Mouse (Mus musculus): ENCODE measurements around the gene R3hdm2. TPM values are rescaled to one million over a fixed set of nuclear protein-coding genes. Genes with fewer than 3 reads are reported as not detected.

Gene R3hdm2
- polyA plus RNA-seq, 1 experiment from 2014 or later, result 34.9 TPM

- Histone ChIP-seq H3K36me3 (peaks cover 18% of the 10 kb centered on the region), H3K4me2 (no peak overlapping the region), H3K4me3 (no peak overlapping the region), H3K27ac (no peak overlapping the region), H3K9ac (no peak overlapping the region), H3K27me3 (no peaks in the 10 kb centered on the region), H3K9me3 (no peaks in the 10 kb centered on the region), H3K4me1 (no peaks in the 10 kb centered on the region)
- 91% methylated on average over 3 of the region's 3 CpGs for WGBS
- no peak for ATAC-seq (ENCODE audit: insufficient number of reproducible peaks, low FRiP score, low TSS enrichment, low read depth)
These were observed 24.6 kb downstream of the R3hdm2 start for GRCm38 (mm10) chr10:127404701-127405100.

GRCm38 (mm10) chr10:127407391-127407790 is 27.3 kb downstream of the R3hdm2 start:
- H3K9me3 ChIP-seq, result no peaks in the 10 kb centered on the region
- peaks cover 3% of the 10 kb centered on the region; the same call in 1 of the 2 replicates for H3K4me1 ChIP-seq
- no peak overlapping the region for H3K4me2 ChIP-seq
- WGBS, result 49% methylated on average over 4 of the region's 4 CpGs
- no peaks in the 10 kb centered on the region for H3K27me3 ChIP-seq
- H3K27ac ChIP-seq, result no peak overlapping the region
- no peak overlapping the region for H3K4me3 ChIP-seq
- no peak overlapping the region for H3K9ac ChIP-seq
- no peak for ATAC-seq (ENCODE audit: insufficient number of reproducible peaks, low FRiP score, low TSS enrichment, low read depth)
- no peaks in the 10 kb centered on the region; the same call in 1 of the 2 replicates for H3K36me3 ChIP-seq

DNA sequence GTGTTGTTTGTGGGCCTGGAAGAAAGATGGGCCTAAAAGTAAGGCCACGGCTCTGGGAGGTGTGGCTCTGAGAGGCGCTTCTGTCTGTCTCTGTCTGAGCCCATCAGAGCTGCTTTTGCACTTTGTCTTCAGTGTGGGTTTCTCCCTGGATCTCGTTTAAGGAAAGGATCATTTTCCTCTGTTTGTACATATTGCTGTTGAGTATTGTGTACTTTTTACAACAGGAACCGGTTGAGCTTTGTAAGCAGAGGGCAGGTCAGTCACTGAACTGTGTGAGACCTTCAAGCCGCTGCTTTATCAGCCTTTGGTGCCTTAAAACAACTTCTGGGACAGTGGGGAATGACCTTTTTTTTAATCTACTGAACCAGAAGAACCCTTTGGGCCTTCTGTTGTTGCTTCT is 32.0 kb downstream of the R3hdm2 start:
- Histone ChIP-seq H3K27me3 (no peaks in the 10 kb centered on the region), H3K36me3 (peaks cover 3% of the 10 kb centered on the region; the same call in 1 of the 2 replicates), H3K9ac (no peak overlapping the region), H3K27ac (no peak overlapping the region), H3K4me1 (peaks cover 3% of the 10 kb centered on the region; the same call in 1 of the 2 replicates), H3K9me3 (no peaks in the 10 kb centered on the region), H3K4me3 (no peak overlapping the region), H3K4me2 (no peak overlapping the region)
- ATAC-seq (ENCODE audit: insufficient number of reproducible peaks, low FRiP score, low TSS enrichment, low read depth), result no peak
- WGBS, result 68% methylated on average over 5 of the region's 5 CpGs

DNA sequence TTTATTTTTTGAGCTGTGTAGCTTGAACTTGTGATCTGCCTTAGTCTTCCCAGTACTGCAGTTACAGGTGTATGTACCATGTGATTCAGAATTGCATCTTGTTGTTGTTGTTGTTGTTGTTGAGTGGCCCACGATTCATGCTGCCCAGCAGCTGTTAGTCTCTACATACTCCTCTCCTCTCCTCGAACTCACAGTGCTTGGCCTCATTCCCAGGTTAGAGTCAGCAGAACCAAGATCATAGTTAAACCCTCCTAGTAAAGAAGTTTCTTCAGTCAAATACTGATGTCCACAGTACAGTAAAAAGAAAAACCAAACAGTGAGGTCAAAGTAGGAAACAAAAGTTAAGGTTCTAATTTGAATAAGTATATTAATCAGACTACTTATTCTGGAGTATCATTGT is 32.6 kb downstream of the R3hdm2 start:
- no peaks in the 10 kb centered on the region for H3K9me3 ChIP-seq
- H3K4me2 ChIP-seq, result no peak overlapping the region
- H3K27ac ChIP-seq, result no peak overlapping the region
- H3K4me3 ChIP-seq, result no peak overlapping the region
- no peaks in the 10 kb centered on the region for H3K27me3 ChIP-seq
- H3K9ac ChIP-seq, result no peak overlapping the region
- no peak for ATAC-seq (ENCODE audit: insufficient number of reproducible peaks, low FRiP score, low TSS enrichment, low read depth)
- H3K36me3 ChIP-seq, result peaks cover 3% of the 10 kb centered on the region; the same call in 1 of the 2 replicates
- H3K4me1 ChIP-seq, result peaks cover 3% of the 10 kb centered on the region; the same call in 1 of the 2 replicates
- 63% methylated on average over 2 of the region's 2 CpGs for WGBS

DNA sequence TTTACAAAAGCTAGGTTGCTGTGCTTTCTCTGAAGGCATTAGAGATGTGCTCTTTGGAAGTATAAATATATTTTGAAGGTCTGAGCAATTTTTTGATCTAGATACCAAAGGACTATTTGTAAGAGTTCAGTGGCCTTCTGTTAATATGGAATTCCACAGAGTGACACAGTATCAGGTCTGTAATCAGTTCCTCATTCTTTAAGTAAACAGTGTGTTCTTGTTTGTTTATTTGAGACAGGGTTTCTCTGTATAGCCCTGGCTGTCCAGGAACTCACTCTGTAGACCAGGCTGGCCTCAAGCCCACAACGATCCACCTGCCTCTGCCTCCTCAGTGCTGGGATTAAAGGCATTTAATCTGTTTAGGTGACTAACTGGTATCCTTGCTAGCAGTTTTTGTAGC is 33.5 kb downstream of the R3hdm2 start:
- Histone ChIP-seq H3K9ac (no peak overlapping the region), H3K36me3 (peaks cover 3% of the 10 kb centered on the region; the same call in 1 of the 2 replicates), H3K4me2 (no peak overlapping the region), H3K4me1 (peaks cover 3% of the 10 kb centered on the region; the same call in 1 of the 2 replicates), H3K9me3 (no peaks in the 10 kb centered on the region), H3K27ac (no peak overlapping the region), H3K27me3 (no peaks in the 10 kb centered on the region), H3K4me3 (no peak overlapping the region)
- 81% methylated on average over 1 of the region's 1 CpGs for WGBS
- ATAC-seq (ENCODE audit: insufficient number of reproducible peaks, low FRiP score, low TSS enrichment, low read depth), result no peak

- Histone ChIP-seq H3K4me2 (no peak overlapping the region), H3K27ac (no peak overlapping the region), H3K9ac (no peak overlapping the region), H3K36me3 (peaks cover 3% of the 10 kb centered on the region; the same call in 1 of the 2 replicates), H3K9me3 (no peaks in the 10 kb centered on the region), H3K4me3 (no peak overlapping the region), H3K4me1 (peaks cover 9% of the 10 kb centered on the region; the same call in 1 of the 2 replicates), H3K27me3 (no peaks in the 10 kb centered on the region)
- ATAC-seq (ENCODE audit: insufficient number of reproducible peaks, low FRiP score, low TSS enrichment, low read depth), result no peak
- WGBS, result 82% methylated on average over 3 of the region's 3 CpGs
These were observed 34.0 kb downstream of the R3hdm2 start for GRCm38 (mm10) chr10:127414141-127414540.

GRCm38 (mm10) chr10:127420131-127420530 is 40.0 kb downstream of the R3hdm2 start:
- no peak overlapping the region for H3K4me2 ChIP-seq
- WGBS, result 11% methylated on average over 6 of the region's 6 CpGs

DNA sequence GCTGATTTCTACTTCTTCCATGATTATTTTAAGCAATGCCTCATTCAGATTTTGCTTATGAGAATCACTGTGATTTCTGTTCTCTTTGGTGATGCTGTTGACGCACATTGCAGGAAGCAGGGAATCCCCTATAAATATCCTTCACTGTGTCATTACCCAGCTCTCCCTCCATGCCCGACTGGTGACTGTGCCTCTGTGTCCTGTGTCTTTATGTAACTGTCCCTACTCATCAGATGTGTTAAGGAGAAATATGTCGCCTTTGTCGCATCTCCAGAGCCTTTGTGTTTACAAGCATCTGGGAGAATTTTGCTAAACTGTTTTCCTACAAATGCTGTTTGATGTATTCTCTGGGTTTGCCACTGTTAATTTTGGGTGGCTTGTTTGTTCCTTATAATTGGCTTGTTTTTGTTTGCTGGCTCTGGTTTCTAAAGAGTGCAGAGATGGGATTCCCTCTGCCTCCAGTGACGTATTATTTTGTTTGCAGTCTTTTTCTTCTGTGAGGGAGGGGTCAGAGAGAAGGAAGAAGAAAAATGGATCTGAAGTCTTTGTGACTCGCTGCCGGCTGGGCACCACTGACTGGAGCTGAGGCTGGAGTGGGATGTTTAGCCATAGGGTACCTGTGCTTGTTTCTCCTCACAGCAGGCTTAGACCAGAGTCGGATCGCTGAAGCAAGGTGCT is 40.7 kb downstream of the R3hdm2 start:
- WGBS, result 13% methylated on average over 9 of the region's 9 CpGs
- no peak overlapping the region for H3K4me3 ChIP-seq
- no peaks in the 10 kb centered on the region for H3K9me3 ChIP-seq
- ATAC-seq (ENCODE audit: insufficient number of reproducible peaks, low FRiP score, low TSS enrichment, low read depth), result no peak
- no peak overlapping the region for H3K4me2 ChIP-seq
- H3K9ac ChIP-seq, result no peak overlapping the region
- no peaks in the 10 kb centered on the region for H3K36me3 ChIP-seq
- peaks cover 27% of the 10 kb centered on the region for H3K4me1 ChIP-seq
- no peak overlapping the region for H3K27ac ChIP-seq
- no peaks in the 10 kb centered on the region for H3K27me3 ChIP-seq

More at GRCm38 (mm10) chr10:127420131-127420530, 40.0 kb downstream of the R3hdm2 start:
- H3K4me1 ChIP-seq, result peaks cover 24% of the 10 kb centered on the region
- no peak overlapping the region for H3K27ac ChIP-seq
- H3K36me3 ChIP-seq, result no peaks in the 10 kb centered on the region
- ATAC-seq (ENCODE audit: insufficient number of reproducible peaks, low FRiP score, low TSS enrichment, low read depth), result no peak
- H3K9me3 ChIP-seq, result no peaks in the 10 kb centered on the region
- H3K4me3 ChIP-seq, result no peak overlapping the region
- no peak overlapping the region for H3K9ac ChIP-seq
- H3K27me3 ChIP-seq, result no peaks in the 10 kb centered on the region

- H3K27me3 ChIP-seq, result no peaks in the 10 kb centered on the region
- H3K4me1 ChIP-seq, result peaks cover 33% of the 10 kb centered on the region
- ATAC-seq (ENCODE audit: insufficient number of reproducible peaks, low FRiP score, low TSS enrichment, low read depth), result no peak
- no peak overlapping the region for H3K9ac ChIP-seq
- 14% methylated on average over 6 of the region's 6 CpGs for WGBS
- H3K9me3 ChIP-seq, result no peaks in the 10 kb centered on the region
- no peaks in the 10 kb centered on the region for H3K36me3 ChIP-seq
- no peak overlapping the region for H3K27ac ChIP-seq
- H3K4me2 ChIP-seq, result peak overlapping the region; percentile 27; the same call in 1 of the 2 replicates
- H3K4me3 ChIP-seq, result no peak overlapping the region
These were observed 41.9 kb downstream of the R3hdm2 start for GRCm38 (mm10) chr10:127422047-127422446.

DNA sequence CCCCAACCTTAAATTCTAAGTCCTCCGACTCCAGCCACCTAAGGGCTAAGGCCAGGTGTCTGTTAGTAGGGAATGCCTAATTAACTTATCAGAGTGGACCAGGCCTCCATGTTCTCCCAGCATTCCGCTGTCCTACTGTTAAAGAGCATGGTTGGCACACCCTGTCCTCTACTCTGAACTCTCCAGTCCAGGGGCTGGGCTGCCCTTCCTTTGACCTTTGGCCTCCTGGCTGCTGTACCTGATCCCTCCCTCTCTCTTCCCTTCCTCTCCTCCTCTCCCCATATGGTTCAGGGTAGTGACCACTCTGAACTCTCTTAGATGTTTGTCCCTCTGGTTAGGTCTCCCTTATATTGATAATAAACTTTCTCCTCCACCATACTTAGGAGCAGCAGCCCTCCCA is 45.7 kb downstream of the R3hdm2 start:
- Histone ChIP-seq H3K4me2 (no peak overlapping the region), H3K9me3 (no peaks in the 10 kb centered on the region), H3K4me1 (peaks cover 23% of the 10 kb centered on the region), H3K9ac (no peak overlapping the region), H3K27ac (no peak overlapping the region), H3K36me3 (no peaks in the 10 kb centered on the region), H3K4me3 (no peak overlapping the region), H3K27me3 (no peaks in the 10 kb centered on the region)
- no peak for ATAC-seq (ENCODE audit: insufficient number of reproducible peaks, low FRiP score, low TSS enrichment, low read depth)
- WGBS, result 78% methylated on average over 2 of the region's 2 CpGs

GRCm38 (mm10) chr10:127426670-127427069 is 46.5 kb downstream of the R3hdm2 start:
- no peaks in the 10 kb centered on the region; the same call in 1 of the 2 replicates for H3K36me3 ChIP-seq
- no peak overlapping the region for H3K9ac ChIP-seq
- no peak overlapping the region for H3K4me3 ChIP-seq
- 19% methylated on average over 2 of the region's 2 CpGs for WGBS
- no peak overlapping the region for H3K4me2 ChIP-seq
- H3K27me3 ChIP-seq, result no peaks in the 10 kb centered on the region
- ATAC-seq (ENCODE audit: insufficient number of reproducible peaks, low FRiP score, low TSS enrichment, low read depth), result no peak
- H3K27ac ChIP-seq, result peak overlapping the region; percentile 51
- no peaks in the 10 kb centered on the region for H3K9me3 ChIP-seq
- H3K4me1 ChIP-seq, result peaks cover 16% of the 10 kb centered on the region

DNA sequence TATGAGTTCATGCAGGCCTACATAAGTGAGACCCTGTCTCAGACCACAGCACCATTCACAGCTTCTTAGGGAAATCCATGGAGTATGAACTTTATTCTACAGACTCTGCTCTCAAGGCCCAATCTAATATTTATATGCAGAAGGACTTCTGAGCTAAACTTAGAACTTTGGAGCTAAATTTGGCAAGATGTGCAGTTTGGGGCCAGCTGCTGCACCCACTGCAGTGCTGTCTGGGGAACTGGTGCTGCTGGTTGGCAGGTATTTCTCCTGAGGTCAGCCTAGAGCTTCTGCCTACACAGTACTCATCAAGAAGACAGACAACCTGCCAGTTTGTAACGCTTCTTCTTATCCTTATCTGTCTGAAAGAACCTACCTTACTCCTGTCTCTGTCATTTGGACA is 47.0 kb downstream of the R3hdm2 start:
- no peaks in the 10 kb centered on the region for H3K9me3 ChIP-seq
- no peak overlapping the region for H3K4me2 ChIP-seq
- H3K27ac ChIP-seq, result peak overlapping the region; percentile 51
- H3K27me3 ChIP-seq, result no peaks in the 10 kb centered on the region
- 71% methylated on average over 1 of the region's 1 CpGs for WGBS
- peaks cover 12% of the 10 kb centered on the region for H3K4me1 ChIP-seq
- no peaks in the 10 kb centered on the region; the same call in 1 of the 2 replicates for H3K36me3 ChIP-seq
- H3K9ac ChIP-seq, result no peak overlapping the region
- ATAC-seq (ENCODE audit: insufficient number of reproducible peaks, low FRiP score, low TSS enrichment, low read depth), result no peak
- no peak overlapping the region for H3K4me3 ChIP-seq

Measured in limb, embryonic 15.5 days (tissue).